Mouse (Mus musculus) erythroblast, embryonic 14.5 days (primary cell): ENCODE data around the gene Mia3. TPM values are rescaled to one million over a fixed set of nuclear protein-coding genes. Genes with fewer than 3 reads are reported as not detected.

Experiments used
- H3K27me3 ChIP-seq: 2 replicates; pipeline ENCODE4 v1.6.1; 2012; ENCODE audit warnings: inconsistent platforms; ENCODE audit not compliant: control insufficient read depth
- H3K36me3 ChIP-seq: 2 replicates; pipeline ENCODE4 v1.6.1; 2012; ENCODE audit warnings: mild to moderate bottlenecking, inconsistent platforms; ENCODE audit not compliant: control insufficient read depth
- H3K4me1 ChIP-seq: 2 replicates; pipeline ENCODE4 v1.6.1; 2012; ENCODE audit warnings: inconsistent platforms; ENCODE audit not compliant: control insufficient read depth
- H3K4me3 ChIP-seq: replicated peaks from 2 replicates; pipeline ENCODE3; 2012; ENCODE audit warnings: moderate library complexity, mild to moderate bottlenecking, inconsistent platforms
- H3K9me3 ChIP-seq: 2 replicates; pipeline ENCODE4 v1.6.1; 2012; ENCODE audit warnings: low read length, inconsistent platforms, mixed read lengths; ENCODE audit not compliant: control insufficient read depth
- GATA1 ChIP-seq: IDR thresholded peaks from 2 replicates; pipeline ENCODE4 v1.6.1; 2012; ENCODE audit warnings: low read length, inconsistent platforms, mixed read lengths
- TAL1 ChIP-seq: IDR thresholded peaks from 3 replicates; pipeline ENCODE4 v1.6.1; 2012; ENCODE audit warnings: low read length, inconsistent platforms, mixed read lengths
- polyA plus RNA-seq: library from polyadenylated mRNA; stranded (reverse); fragments of >175 nt; gene quantifications from 2 replicates; pipeline ENCODE4 v1.2.3, GENCODE M21; 2012

Mia3 gene
- polyA plus RNA-seq, 1 experiment, result 1.7 TPM

- H3K27me3 ChIP-seq, result peaks cover 3% of the 10 kb centered on the region
- H3K9me3 ChIP-seq, result peaks cover 6% of the 10 kb centered on the region
- H3K36me3 ChIP-seq, result no peaks in the 10 kb centered on the region
- no peak overlapping the region for H3K4me3 ChIP-seq
- TF ChIP-seq TAL1 (no peak), GATA1 (no peak)
- H3K4me1 ChIP-seq, result peaks cover 11% of the 10 kb centered on the region
Observed at GRCm38 (mm10) chr1:183378321-183378941, 9.1 kb upstream of the Mia3 start.

DNA sequence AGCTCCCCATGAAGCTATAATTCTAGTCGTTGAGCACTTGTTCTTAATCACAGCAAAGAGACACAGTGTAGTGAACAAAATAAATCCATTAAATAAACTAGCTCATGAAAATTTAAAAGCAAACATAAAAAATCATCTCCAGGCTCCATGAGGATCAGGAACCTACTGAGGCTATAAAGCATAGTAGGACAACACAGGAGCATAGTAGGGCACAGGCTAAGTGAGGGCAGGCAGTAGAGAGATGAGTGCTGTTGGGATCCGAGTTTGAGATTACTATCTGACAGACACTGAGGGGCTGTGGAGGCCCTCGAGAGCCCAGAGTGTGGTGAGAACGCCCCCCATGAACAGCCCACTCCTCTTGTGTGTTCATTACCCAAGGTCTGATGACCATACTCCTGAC, 7.7 kb upstream of the Mia3 start:
- H3K4me3 ChIP-seq, result no peak overlapping the region
- H3K9me3 ChIP-seq, result peaks cover 6% of the 10 kb centered on the region
- H3K27me3 ChIP-seq, result peaks cover 3% of the 10 kb centered on the region; the same call in 1 of the 2 replicates
- H3K4me1 ChIP-seq, result peaks cover 11% of the 10 kb centered on the region
- H3K36me3 ChIP-seq, result no peaks in the 10 kb centered on the region
- TF ChIP-seq TAL1 (no peak), GATA1 (no peak)

DNA sequence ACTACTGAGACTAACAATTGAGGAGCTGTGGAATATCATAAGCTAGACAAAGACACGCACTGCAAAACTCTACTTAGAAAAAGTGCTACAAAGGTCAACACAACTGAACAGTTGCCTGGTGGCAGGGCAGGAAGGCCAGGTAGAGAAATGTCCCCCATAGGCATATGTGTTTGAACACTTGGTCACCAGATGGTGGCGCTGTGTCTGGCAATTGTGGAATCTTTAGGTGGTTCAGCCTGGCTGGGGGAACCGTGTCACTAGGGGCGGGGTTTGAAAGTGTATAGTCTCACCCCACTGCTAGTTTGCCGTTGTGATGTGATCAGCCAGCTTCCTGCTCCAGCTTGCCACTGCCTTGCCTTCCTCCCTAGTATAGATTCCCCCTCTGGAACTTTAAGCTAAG, 5.4 kb upstream of the Mia3 start:
- no peak for TF ChIP-seq TAL1
- no peak for TF ChIP-seq GATA1
- H3K36me3 ChIP-seq, result no peaks in the 10 kb centered on the region
- no peak overlapping the region for H3K4me3 ChIP-seq
- peaks cover 7% of the 10 kb centered on the region for H3K27me3 ChIP-seq
- H3K9me3 ChIP-seq, result peaks cover 6% of the 10 kb centered on the region
- H3K4me1 ChIP-seq, result peaks cover 17% of the 10 kb centered on the region

DNA sequence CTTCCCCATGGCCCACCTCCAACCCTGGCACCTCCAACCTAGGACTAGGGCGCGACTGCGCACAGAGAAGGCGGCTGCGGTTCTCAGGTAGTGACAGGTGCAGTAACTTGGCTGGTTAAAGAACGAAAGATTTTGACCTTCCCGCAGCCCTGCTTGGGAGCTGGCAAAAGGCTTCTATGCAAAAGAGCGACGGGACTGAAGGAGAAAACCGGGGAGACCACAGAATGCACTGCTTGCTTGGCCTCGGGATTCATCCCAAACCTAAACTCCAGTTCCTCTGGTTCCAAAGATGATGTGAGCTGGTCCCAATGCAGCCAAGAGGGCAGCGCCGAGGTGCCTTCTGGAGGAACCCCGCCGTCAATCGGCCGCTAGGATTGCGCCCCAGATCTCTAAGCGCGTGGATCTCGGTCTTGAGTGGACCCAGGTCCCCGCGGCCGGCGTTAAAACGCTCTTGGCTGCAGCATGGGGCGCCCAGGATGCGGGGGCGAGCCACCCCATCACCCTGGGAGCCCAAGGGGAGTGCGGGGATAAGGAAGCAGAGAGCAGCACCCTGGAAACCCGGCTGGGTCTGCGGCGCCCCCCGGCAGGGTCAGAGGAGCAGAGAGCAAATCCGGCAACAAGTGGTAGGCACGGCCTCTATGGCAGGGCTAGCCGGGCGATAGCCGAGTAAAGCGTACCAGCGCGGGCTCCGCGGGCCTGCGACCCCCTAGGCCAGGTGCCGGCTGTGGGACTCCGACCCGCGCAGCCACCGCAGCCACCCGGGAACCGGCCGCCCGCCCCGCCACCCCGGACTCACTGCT, 552 bp downstream of the Mia3 start:
- H3K4me3 ChIP-seq, result peak overlapping the region; percentile 84
- TF ChIP-seq TAL1, result no peak
- H3K4me1 ChIP-seq, result peaks cover 20% of the 10 kb centered on the region
- H3K27me3 ChIP-seq, result peaks cover 26% of the 10 kb centered on the region
- H3K36me3 ChIP-seq, result peaks cover 13% of the 10 kb centered on the region
- no peaks in the 10 kb centered on the region for H3K9me3 ChIP-seq

DNA sequence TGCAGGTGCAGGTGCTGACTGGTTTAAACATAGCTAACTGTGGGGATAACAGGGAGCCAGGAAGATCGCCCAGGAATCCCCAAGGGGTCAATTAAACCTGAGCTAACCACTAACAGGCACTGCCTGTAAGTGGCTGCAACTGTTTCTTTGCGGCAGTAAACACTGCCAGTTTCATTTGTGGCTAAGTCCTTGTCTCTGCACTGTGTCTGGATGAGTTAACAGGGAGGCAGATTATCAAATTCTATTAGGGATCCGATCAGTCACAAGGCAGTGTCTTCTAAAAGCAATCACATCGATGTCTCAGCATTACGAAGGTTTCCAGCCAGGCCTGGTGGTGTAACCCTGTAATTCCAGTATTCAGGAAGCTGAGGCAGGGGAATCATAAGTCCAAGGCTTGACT, 3.0 kb downstream of the Mia3 start:
- peaks cover 19% of the 10 kb centered on the region for H3K36me3 ChIP-seq
- H3K9me3 ChIP-seq, result no peaks in the 10 kb centered on the region
- no peak overlapping the region for H3K4me3 ChIP-seq
- peaks cover 32% of the 10 kb centered on the region for H3K4me1 ChIP-seq
- peaks cover 26% of the 10 kb centered on the region for H3K27me3 ChIP-seq
- TF ChIP-seq TAL1 (no peak), GATA1 (no peak)

- Histone ChIP-seq H3K9me3 (no peaks in the 10 kb centered on the region), H3K27me3 (peaks cover 11% of the 10 kb centered on the region), H3K4me3 (no peak overlapping the region), H3K4me1 (peaks cover 16% of the 10 kb centered on the region), H3K36me3 (peaks cover 32% of the 10 kb centered on the region)
- TF ChIP-seq TAL1 (no peak), GATA1 (no peak)
Observed at GRCm38 (mm10) chr1:183363577-183363867, 5.8 kb downstream of the Mia3 start.

DNA sequence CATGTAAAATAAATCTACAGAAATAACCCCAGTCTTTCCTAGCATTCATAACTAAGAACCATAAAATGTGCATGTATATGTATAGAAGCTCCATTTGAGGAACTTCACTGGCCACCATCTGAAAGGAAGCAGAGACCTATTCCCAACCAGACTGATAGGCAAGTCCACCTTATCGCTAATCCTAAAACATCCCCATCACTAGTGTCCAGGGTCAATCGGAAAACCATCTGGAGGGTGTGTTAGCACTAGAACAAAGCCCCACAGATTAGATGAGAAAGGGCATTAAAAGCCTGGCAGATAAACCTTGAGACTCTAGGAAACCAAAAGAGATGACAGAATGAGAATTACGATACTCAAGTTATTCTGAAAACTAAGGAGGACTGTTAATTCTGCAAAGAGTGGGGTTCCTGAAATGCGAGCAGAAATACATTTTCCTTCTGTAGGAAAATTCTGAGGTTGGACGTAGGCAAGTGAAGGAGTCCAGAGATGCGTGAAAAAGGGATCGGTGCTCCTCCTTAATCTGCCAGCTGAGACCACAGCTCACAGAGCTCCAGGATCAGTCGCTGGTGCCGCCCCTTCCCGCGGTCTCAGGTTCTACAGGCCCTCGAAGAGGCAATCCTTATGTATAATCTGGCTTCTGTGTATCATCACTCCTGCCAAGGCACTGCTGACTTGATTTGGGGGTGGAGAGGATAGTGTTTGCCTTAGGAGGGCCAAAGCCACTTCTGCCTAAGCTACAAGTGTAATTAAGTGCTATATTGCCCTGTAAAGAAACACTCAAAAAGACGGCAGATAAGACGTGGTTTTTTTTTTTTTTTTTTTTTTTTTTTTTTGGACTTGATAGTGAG, 6.4 kb downstream of the Mia3 start:
- Histone ChIP-seq H3K27me3 (peaks cover 5% of the 10 kb centered on the region), H3K4me3 (no peak overlapping the region), H3K9me3 (no peaks in the 10 kb centered on the region), H3K36me3 (peaks cover 38% of the 10 kb centered on the region), H3K4me1 (peaks cover 13% of the 10 kb centered on the region)
- TF ChIP-seq GATA1 (no peak), TAL1 (no peak)

DNA sequence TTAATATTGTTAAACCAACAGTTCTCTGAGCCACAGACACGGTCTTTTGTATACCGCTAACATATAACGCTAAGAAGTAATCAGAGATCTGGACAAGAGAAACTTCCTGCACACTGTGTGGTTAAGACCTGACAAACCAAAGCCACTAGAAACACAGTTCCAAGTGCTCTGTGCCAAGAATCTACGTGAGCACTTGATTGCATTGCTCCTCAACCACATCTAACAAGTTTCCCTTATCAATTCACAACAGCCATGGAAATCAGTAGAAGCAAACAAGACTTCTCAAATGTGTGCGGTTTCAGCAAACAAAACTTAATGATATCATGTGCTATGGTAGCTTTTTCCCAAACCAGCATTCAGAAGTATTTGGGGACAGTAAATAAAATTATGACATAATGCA, 7.1 kb downstream of the Mia3 start:
- TF ChIP-seq GATA1, result no peak
- TF ChIP-seq TAL1, result no peak
- no peak overlapping the region for H3K4me3 ChIP-seq
- H3K4me1 ChIP-seq, result peaks cover 13% of the 10 kb centered on the region
- H3K27me3 ChIP-seq, result no peaks in the 10 kb centered on the region
- H3K36me3 ChIP-seq, result peaks cover 44% of the 10 kb centered on the region
- H3K9me3 ChIP-seq, result no peaks in the 10 kb centered on the region

GRCm38 (mm10) chr1:183358901-183359300, 10.5 kb downstream of the Mia3 start:
- Histone ChIP-seq H3K27me3 (no peaks in the 10 kb centered on the region), H3K36me3 (peaks cover 42% of the 10 kb centered on the region)
- TF ChIP-seq TAL1 (no peak), GATA1 (no peak)

More at GRCm38 (mm10) chr1:183358901-183359300, 10.5 kb downstream of the Mia3 start:
- H3K4me3 ChIP-seq, result no peak overlapping the region
- peaks cover 13% of the 10 kb centered on the region for H3K4me1 ChIP-seq
- no peaks in the 10 kb centered on the region for H3K9me3 ChIP-seq
